Mouse (Mus musculus) heart, embryonic 11.5 days (tissue): ENCODE measurements at regions not wholly inside any gene's neighbourhood (a gene's known extent, or its start where the extent isn't known, plus 50 kb on each side); places are given as distances from the start of the nearest gene placed in this dataset.
A peak's percentile ranks its signal among the peaks of the same experiment; 100 is the strongest.

Source experiments
- ATAC-seq: fragments of 200-750 bp; cut with Nextera tagmentation; replicated peaks from 2 replicates; pipeline ENCODE4 v1.8.0; 2017; ENCODE audit warnings: moderate library complexity; ENCODE audit not compliant: insufficient number of reproducible peaks, low FRiP score, low TSS enrichment
- H3K27ac ChIP-seq: fragments of 300-500 bp; sonication (generic); 2 replicates; pipeline ENCODE4 v1.5.1; 2014; ENCODE audit warnings: mild to moderate bottlenecking, low read depth, low read length
- H3K27me3 ChIP-seq: fragments of 300-500 bp; sonication (generic); 2 replicates; pipeline ENCODE4 v1.6.1; 2014; ENCODE audit warnings: mild to moderate bottlenecking, low read length, mixed read lengths; ENCODE audit not compliant: control insufficient read depth, insufficient read depth
- H3K36me3 ChIP-seq: fragments of 300-500 bp; sonication (generic); 2 replicates; pipeline ENCODE4 v1.6.1; 2014; ENCODE audit warnings: mild to moderate bottlenecking, low read length, moderate library complexity, mixed read lengths; ENCODE audit not compliant: control insufficient read depth, insufficient read depth
- H3K4me1 ChIP-seq: fragments of 300-500 bp; sonication (generic); 2 replicates; pipeline ENCODE4 v1.6.1; 2014; ENCODE audit warnings: low read length; ENCODE audit not compliant: control insufficient read depth, insufficient read depth
- H3K4me2 ChIP-seq: fragments of 300-500 bp; sonication (generic); 2 replicates; pipeline ENCODE4 v1.6.1; 2014; ENCODE audit warnings: mild to moderate bottlenecking, moderate library complexity
- H3K4me3 ChIP-seq: fragments of 300-500 bp; sonication (generic); 2 replicates; pipeline ENCODE4 v1.5.1; 2014; ENCODE audit warnings: low read depth, low read length
- H3K9ac ChIP-seq: fragments of 300-500 bp; sonication (generic); 2 replicates; pipeline ENCODE4 v1.6.1; 2014; ENCODE audit warnings: mild to moderate bottlenecking, low read depth, low read length, moderate library complexity
- H3K9me3 ChIP-seq: fragments of 300-500 bp; sonication (generic); replicated peaks from 2 replicates; pipeline ENCODE4 v1.6.1; 2016; ENCODE audit warnings: low read length; ENCODE audit not compliant: control insufficient read depth
- WGBS: fragments of 180-500 bp; shearing (Covaris S2); extraction: QIAGEN DNeasy Blood & Tissue Kit; methylation state at CpG from one replicate; pipeline ENCODE4 v1.1.7; 2014; ENCODE audit not compliant: insufficient replicate concordance; 5-methylcytosine and 5-hydroxymethylcytosine counted together

DNA sequence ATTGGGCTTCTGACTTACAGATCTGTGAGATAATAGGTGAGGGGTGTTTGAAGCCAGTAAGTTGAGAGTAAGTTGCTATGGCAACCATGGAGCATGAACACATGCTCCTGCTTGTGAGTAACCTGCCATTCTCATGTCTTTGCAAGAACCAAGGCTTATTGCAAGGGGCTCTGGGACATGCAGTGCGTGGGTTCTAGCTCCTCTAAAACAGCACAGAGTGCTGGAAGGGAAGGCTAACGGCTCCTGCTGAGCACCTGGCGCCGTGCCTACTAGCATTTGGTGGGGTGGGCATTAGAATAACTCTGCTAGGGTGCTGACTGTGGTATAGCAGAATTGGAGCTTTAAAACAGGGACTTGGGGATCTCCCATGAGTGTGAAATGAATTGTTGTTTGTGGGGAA is 130.2 kb downstream of the Slc4a3 start:
- Histone ChIP-seq H3K4me3 (no peak overlapping the region), H3K36me3 (no peaks in the 10 kb centered on the region), H3K27ac (no peak overlapping the region), H3K4me1 (no peaks in the 10 kb centered on the region; the same call in 1 of the 2 replicates), H3K27me3 (no peaks in the 10 kb centered on the region), H3K9me3 (no peaks in the 10 kb centered on the region), H3K9ac (no peak overlapping the region), H3K4me2 (no peak overlapping the region)
- no peak for ATAC-seq
- 80% methylated on average over 4 of the region's 4 CpGs for WGBS

DNA sequence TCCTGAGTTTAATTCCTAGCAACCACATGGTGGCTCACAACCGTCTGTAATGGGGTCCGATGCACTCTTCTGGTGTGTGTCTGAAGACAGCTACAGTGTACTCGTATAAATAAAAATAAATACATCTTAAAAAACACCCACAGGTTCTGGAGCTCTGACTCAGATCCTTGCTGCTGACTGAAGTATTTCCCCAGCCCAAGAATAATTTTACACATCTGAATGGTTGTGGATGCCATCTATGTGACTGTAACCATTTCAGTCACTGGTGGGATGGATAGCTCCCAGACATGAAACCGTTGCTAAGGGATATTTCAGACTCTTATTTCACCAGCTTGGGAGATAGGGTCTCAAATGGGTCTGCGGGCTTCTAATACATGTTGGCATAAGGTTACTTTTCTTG is 131.6 kb downstream of the Slc4a3 start:
- no peak for ATAC-seq
- Histone ChIP-seq H3K4me2 (no peak overlapping the region), H3K36me3 (no peaks in the 10 kb centered on the region), H3K4me1 (no peaks in the 10 kb centered on the region; the same call in 1 of the 2 replicates), H3K27me3 (no peaks in the 10 kb centered on the region), H3K27ac (no peak overlapping the region), H3K4me3 (no peak overlapping the region), H3K9ac (no peak overlapping the region), H3K9me3 (no peaks in the 10 kb centered on the region; the same call in 1 of the 2 replicates)
- WGBS: 73% methylated on average over 5 of the region's 5 CpGs

DNA sequence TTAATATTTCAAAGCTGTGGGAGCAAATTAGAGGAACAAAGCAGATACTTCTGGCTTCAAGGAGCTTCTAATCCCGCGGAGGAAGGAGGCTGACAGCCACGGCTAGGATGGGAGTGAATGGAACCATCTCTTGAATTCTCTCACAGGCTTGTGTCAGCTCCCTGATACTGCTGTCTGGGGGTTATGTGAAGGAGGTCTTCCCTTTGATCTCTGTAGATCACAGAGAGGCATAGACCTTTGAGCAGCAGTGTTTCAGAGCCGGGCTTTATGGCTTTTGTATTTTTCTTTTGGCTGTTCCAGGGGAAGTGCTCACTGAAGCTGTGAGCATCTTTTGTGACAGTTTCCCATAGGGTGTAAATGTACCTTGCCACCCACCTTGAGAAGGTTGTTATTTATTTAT is 132.2 kb downstream of the Slc4a3 start:
- Histone ChIP-seq H3K4me2 (no peak overlapping the region), H3K4me1 (no peaks in the 10 kb centered on the region; the same call in 1 of the 2 replicates), H3K9me3 (no peaks in the 10 kb centered on the region; the same call in 1 of the 2 replicates), H3K36me3 (no peaks in the 10 kb centered on the region), H3K27me3 (no peaks in the 10 kb centered on the region), H3K4me3 (no peak overlapping the region), H3K27ac (no peak overlapping the region), H3K9ac (no peak overlapping the region)
- no peak for ATAC-seq
- WGBS: 64% methylated on average over 4 of the region's 4 CpGs

DNA sequence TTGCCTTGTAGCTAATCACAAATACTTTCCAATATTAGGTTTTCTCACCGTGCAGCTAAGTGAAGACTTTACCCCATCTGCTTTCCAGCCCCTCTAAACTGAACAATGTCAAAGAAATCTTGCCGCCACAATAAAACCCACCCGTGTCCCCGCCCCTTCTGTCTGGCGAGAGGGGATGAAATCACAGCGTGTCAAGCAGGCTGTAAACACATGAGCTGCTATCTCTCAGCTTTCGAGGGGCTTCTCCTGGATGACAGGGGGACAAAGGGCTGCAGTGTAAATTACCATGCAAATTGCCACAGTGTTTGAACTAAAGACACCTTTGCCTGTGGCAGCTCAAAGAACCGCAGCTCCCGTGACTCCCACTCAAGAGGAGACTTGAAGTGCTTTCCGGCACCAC is 134.3 kb downstream of the Slc4a3 start:
- Histone ChIP-seq H3K4me3 (no peak overlapping the region), H3K4me2 (0 out of 2 replicates have a peak overlapping the region, but pooled peaks have one; percentile 16), H3K9me3 (no peaks in the 10 kb centered on the region; the same call in 1 of the 2 replicates), H3K9ac (no peak overlapping the region), H3K27me3 (no peaks in the 10 kb centered on the region), H3K27ac (no peak overlapping the region; the same call in 1 of the 2 replicates), H3K36me3 (no peaks in the 10 kb centered on the region), H3K4me1 (no peaks in the 10 kb centered on the region; the same call in 1 of the 2 replicates)
- 32% methylated on average over 10 of the region's 10 CpGs for WGBS
- no peak for ATAC-seq

DNA sequence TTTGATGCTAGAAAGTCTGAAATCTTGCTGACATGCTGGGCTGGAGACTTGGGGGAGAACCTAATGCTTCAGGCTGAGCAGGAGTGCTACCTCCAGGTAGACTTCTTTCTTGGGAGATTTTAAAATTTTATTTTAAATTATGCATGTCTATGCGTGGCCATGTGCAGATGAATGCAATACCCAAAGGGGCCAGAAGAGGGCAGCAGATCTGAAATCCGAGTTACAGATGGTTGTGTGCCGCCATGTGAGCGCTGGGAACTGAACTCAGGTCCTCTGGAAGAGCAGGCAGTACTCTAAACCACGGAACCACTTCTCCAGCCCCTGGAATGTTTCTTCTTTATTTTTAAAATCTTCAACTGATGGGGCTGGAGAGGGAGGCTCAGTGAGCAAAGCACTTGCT is 135.8 kb downstream of the Slc4a3 start:
- WGBS: 86% methylated on average over 5 of the region's 5 CpGs
- no peak overlapping the region for H3K9ac ChIP-seq
- no peak for ATAC-seq
- no peaks in the 10 kb centered on the region; the same call in 1 of the 2 replicates for H3K9me3 ChIP-seq
- no peak overlapping the region for H3K4me2 ChIP-seq
- H3K36me3 ChIP-seq: no peaks in the 10 kb centered on the region
- no peak overlapping the region for H3K4me3 ChIP-seq
- H3K4me1 ChIP-seq: no peaks in the 10 kb centered on the region; the same call in 1 of the 2 replicates
- no peak overlapping the region for H3K27ac ChIP-seq
- no peaks in the 10 kb centered on the region for H3K27me3 ChIP-seq

DNA sequence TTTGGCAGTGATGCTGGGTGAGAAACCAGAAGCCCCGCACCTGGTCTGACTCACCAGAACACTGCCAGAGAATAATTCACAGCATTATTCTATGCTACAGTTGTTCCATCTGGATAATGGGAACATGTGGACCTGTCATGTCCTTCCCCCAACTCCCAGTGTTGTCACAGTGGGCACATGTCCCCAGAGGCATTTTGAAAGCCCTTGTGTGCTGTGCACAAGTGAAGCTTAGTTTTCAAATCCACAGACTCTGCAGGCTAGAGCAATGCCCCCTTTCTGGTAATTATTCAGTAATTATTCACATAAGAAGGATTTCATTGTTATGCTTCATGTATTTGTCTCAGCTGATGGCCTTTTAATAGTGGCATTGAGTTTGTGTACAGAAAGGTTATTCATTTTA is 146.7 kb downstream of the Slc4a3 start:
- no peak for ATAC-seq
- no peak overlapping the region for H3K9ac ChIP-seq
- no peaks in the 10 kb centered on the region for H3K36me3 ChIP-seq
- WGBS: 67% methylated on average over 1 of the region's 1 CpGs
- H3K27ac ChIP-seq: no peak overlapping the region
- no peaks in the 10 kb centered on the region for H3K9me3 ChIP-seq
- peaks cover 2% of the 10 kb centered on the region; the same call in 1 of the 2 replicates for H3K4me1 ChIP-seq
- H3K27me3 ChIP-seq: no peaks in the 10 kb centered on the region
- H3K4me3 ChIP-seq: no peak overlapping the region
- H3K4me2 ChIP-seq: no peak overlapping the region

DNA sequence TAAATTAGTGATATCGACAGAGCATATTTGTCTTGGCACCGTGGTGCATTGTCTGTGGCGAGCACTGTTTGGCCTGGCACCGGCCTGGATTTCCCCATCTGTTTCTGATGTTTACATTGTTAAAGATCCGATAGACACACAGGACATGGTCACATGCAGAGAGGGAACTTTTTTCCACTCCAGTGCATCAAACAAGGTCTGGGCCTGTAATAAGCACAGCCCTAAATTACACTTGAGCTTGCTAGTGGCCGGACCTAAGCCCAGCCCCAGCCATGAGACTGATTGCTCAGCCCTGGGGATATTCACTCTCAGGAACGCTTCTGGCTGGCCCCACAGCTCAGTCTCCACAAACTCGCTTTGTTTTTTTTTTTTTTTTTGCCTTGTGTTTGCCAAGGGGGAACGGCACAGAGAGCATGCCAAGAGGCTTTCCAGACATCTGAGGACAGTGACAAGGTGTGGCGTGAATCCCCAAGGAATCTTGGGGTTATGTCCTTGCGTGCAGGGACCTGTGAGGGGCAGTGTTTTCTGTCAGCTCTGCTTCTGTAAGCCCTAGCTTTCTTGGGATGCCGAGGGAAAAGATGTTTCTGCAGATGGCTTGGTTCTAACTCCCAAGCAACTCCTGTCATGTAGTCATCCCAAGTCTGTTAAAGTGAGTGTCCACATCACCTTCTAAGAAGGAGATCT is 147.3 kb downstream of the Slc4a3 start:
- no peak overlapping the region for H3K9ac ChIP-seq
- no peaks in the 10 kb centered on the region for H3K27me3 ChIP-seq
- WGBS: 46% methylated on average over 12 of the region's 12 CpGs
- H3K27ac ChIP-seq: 0 out of 2 replicates have a peak overlapping the region, but pooled peaks have one; percentile 15
- no peaks in the 10 kb centered on the region for H3K36me3 ChIP-seq
- no peak overlapping the region for H3K4me3 ChIP-seq
- peaks cover 2% of the 10 kb centered on the region; the same call in 1 of the 2 replicates for H3K4me1 ChIP-seq
- H3K4me2 ChIP-seq: no peak overlapping the region
- H3K9me3 ChIP-seq: no peaks in the 10 kb centered on the region
- 0 out of 2 replicates have a peak, but pooled peaks have one; percentile 65 for ATAC-seq

DNA sequence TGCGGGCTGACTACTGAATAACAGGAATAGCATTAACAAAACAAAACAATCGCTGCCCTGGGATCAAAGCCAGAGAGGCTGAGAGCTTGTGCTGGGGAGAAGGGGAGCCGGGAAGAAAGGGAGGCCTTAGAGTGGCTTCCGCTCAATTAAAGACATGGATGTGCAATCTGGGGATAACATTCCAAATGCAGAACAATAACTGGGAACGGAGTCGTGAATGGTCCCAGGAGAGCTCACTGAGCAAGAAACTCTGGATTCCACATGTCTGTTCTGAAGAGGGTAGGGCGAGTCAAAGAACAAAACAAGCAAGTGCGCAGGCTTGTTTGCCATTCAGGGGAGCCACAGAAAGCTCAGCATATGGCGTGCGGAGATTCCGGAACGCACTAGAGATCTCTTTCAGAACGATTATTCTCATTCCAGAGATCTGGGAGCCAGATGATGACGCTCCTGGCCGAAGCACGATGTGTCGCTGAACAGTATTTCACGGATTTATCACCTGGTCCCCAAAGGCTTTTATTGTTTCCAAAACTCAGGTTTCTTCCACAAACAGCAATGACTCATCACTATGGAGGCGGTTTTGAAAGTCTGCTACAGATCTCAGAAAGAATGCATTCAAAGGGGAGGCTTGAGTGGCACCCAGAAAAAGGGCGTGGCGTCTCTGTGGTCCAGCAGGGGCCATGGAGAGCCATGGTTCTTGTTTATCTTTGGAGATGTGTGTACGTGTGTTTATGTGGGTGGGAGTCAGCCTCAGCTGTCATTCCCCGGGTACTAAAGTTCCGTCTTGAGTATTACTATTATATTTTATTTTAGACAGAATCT is 159.0 kb downstream of the Slc4a3 start:
- H3K9ac ChIP-seq: no peak overlapping the region
- H3K27me3 ChIP-seq: no peaks in the 10 kb centered on the region
- H3K4me2 ChIP-seq: no peak overlapping the region; the same call in 1 of the 2 replicates
- H3K36me3 ChIP-seq: no peaks in the 10 kb centered on the region
- H3K27ac ChIP-seq: no peak overlapping the region
- no peaks in the 10 kb centered on the region for H3K9me3 ChIP-seq
- no peak for ATAC-seq
- H3K4me3 ChIP-seq: no peak overlapping the region
- 58% methylated on average over 24 of the region's 24 CpGs for WGBS
- H3K4me1 ChIP-seq: no peaks in the 10 kb centered on the region
